Mouse (Mus musculus): ENCODE data around the gene Steap3. TPM values are rescaled to one million over a fixed set of nuclear protein-coding genes. Genes with fewer than 3 reads are reported as not detected.

The Steap3 gene
- polyA plus RNA-seq, 1 experiment from 2014 or later, result 5.1 TPM

DNA sequence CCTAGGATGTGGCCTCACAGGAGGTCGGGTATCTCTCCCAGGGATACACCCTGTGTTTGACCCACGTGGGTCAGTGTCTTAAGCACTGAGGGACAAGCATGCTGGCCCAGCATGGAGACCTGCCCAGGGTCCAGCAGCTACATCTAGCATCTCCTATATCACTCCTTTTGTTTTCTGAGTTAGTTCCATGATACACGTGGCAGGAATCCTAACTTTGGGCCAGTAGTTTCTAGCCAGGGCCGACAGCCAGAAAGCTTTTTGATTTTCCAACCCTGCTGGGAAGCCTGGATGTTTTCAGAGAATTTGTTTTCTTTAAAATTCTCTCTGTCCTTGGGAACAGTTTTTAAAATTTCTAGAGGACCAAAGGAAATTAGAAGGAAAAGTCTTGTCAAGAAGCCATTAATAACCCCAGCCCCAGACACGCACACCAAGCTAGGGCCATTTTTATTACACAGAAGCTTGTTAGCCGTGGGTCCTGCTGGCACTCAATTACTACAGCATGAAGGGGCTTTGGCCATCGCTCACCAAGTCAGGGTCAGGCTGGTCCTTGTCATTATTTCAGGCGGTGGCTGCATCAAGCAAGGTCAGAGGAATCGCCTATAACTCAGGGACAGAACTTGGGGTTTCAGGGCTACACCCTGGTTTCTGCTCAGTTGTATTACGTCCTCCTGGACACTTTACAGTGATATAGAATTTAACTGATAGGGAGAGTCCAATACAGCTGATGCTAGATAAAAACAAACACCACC, 42.6 kb downstream of the Steap3 start:
- H3K27me3 ChIP-seq (ENCODE audit: control insufficient read depth, insufficient read depth, low read length), result no peaks in the 10 kb centered on the region
- H3K4me3 ChIP-seq (ENCODE audit: low read depth, low read length), result no peak overlapping the region
- no peaks in the 10 kb centered on the region for H3K9me3 ChIP-seq (ENCODE audit: control insufficient read depth, low read depth, low read length)
- no peak overlapping the region for H3K4me2 ChIP-seq (replicated peaks; ENCODE audit: low read depth, low read length)
- no peaks in the 10 kb centered on the region for H3K4me1 ChIP-seq (ENCODE audit: control insufficient read depth, insufficient read depth, low read length)
- no peak overlapping the region for H3K9ac ChIP-seq (replicated peaks; ENCODE audit: low read depth, low read length)
- no peaks in the 10 kb centered on the region for H3K36me3 ChIP-seq (ENCODE audit: control insufficient read depth, insufficient read depth, low read length)
- H3K27ac ChIP-seq (ENCODE audit: low read length), result no peak overlapping the region
- ATAC-seq (ENCODE audit: insufficient number of reproducible peaks, insufficient read depth, low FRiP score, low read depth), result no peak
- whole genome bisulfite sequencing, result 76% methylated on average over 10 of the region's 10 CpGs

DNA sequence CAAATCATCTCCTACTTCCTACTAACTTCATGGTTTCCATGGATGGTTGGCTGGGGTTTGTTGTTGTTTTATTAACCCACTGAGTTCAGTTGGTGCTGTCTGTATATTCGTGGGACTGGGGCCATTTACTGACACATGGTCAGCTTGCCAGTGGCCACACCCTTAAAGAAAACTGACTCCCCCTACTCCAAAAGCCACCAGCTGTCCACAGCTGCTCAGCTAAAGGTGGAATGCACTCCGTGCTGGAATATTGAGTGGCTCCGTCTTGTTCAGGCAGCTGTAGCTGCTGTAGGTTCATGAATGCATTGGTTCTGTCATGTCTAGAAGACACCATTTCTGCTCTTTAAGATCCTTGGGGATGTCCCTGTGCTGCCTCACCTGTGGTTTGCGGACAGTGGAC, 48.9 kb downstream of the Steap3 start:
- 49% methylated on average over 4 of the region's 4 CpGs for WGBS
- H3K9me3 ChIP-seq (ENCODE audit: control insufficient read depth, low read depth, low read length), result no peaks in the 10 kb centered on the region
- H3K9ac ChIP-seq (replicated peaks; ENCODE audit: low read depth, low read length), result no peak overlapping the region
- H3K4me2 ChIP-seq (replicated peaks; ENCODE audit: low read depth, low read length), result no peak overlapping the region
- ATAC-seq (ENCODE audit: insufficient number of reproducible peaks, insufficient read depth, low FRiP score, low read depth), result peak; percentile 73; the same call in 1 of the 2 replicates
- H3K27ac ChIP-seq (ENCODE audit: low read length), result no peak overlapping the region
- no peak overlapping the region for H3K4me3 ChIP-seq (ENCODE audit: low read depth, low read length)
- H3K27me3 ChIP-seq (ENCODE audit: control insufficient read depth, insufficient read depth, low read length), result no peaks in the 10 kb centered on the region
- no peaks in the 10 kb centered on the region for H3K4me1 ChIP-seq (ENCODE audit: control insufficient read depth, insufficient read depth, low read length)
- no peaks in the 10 kb centered on the region for H3K36me3 ChIP-seq (ENCODE audit: control insufficient read depth, insufficient read depth, low read length)

- Histone ChIP-seq H3K4me2 (replicated peaks; ENCODE audit: low read depth, low read length) (no peak overlapping the region), H3K36me3 (ENCODE audit: control insufficient read depth, insufficient read depth, low read length) (no peaks in the 10 kb centered on the region), H3K4me3 (ENCODE audit: low read depth, low read length) (no peak overlapping the region), H3K9me3 (ENCODE audit: control insufficient read depth, low read depth, low read length) (no peaks in the 10 kb centered on the region), H3K27ac (ENCODE audit: low read length) (no peak overlapping the region), H3K27me3 (ENCODE audit: control insufficient read depth, insufficient read depth, low read length) (no peaks in the 10 kb centered on the region), H3K9ac (replicated peaks; ENCODE audit: low read depth, low read length) (no peak overlapping the region), H3K4me1 (ENCODE audit: control insufficient read depth, insufficient read depth, low read length) (no peaks in the 10 kb centered on the region)
- no peak for ATAC-seq (ENCODE audit: insufficient number of reproducible peaks, insufficient read depth, low FRiP score, low read depth)
- WGBS, result 38% methylated on average over 2 of the region's 2 CpGs
Observed at GRCm38 (mm10) chr1:120221285-120221684, 51.2 kb downstream of the Steap3 start.

DNA sequence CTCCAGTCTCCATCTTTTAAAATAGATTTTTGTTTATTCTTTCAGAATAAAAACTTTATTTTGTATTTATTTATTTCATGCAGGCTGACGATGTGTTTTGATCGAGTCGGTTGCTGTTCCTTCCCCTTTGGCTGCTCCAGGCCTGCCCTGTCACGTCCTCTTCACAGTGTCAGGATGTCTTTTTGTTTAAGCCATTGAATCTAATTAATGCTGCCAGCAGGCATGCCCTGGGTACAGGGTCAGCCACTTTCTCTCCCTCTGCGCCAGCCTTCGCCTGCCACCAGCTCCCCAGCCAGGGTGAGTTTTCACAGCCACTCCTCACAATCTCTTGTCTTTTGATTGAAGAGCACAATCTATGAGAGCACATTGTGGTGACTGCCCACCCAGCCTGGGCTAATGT, 51.7 kb downstream of the Steap3 start:
- no peak for ATAC-seq (ENCODE audit: insufficient number of reproducible peaks, insufficient read depth, low FRiP score, low read depth)

GRCm38 (mm10) chr1:120208502-120209230, 63.8 kb downstream of the Steap3 start:
- H3K27ac ChIP-seq (ENCODE audit: low read length), result no peak overlapping the region
- 87% methylated on average over 11 of the region's 11 CpGs for WGBS
- H3K9ac ChIP-seq (replicated peaks; ENCODE audit: low read depth, low read length), result no peak overlapping the region
- H3K27me3 ChIP-seq (ENCODE audit: control insufficient read depth, insufficient read depth, low read length), result no peaks in the 10 kb centered on the region
- H3K36me3 ChIP-seq (ENCODE audit: control insufficient read depth, insufficient read depth, low read length), result no peaks in the 10 kb centered on the region
- no peak overlapping the region for H3K4me2 ChIP-seq (replicated peaks; ENCODE audit: low read depth, low read length)
- H3K4me3 ChIP-seq (ENCODE audit: low read depth, low read length), result no peak overlapping the region
- no peaks in the 10 kb centered on the region for H3K4me1 ChIP-seq (ENCODE audit: control insufficient read depth, insufficient read depth, low read length)
- no peak for ATAC-seq (ENCODE audit: insufficient number of reproducible peaks, insufficient read depth, low FRiP score, low read depth)
- no peaks in the 10 kb centered on the region for H3K9me3 ChIP-seq (ENCODE audit: control insufficient read depth, low read depth, low read length)

More for the DNA sequence above, 51.7 kb downstream of the Steap3 start:
- H3K9ac ChIP-seq (replicated peaks; ENCODE audit: low read depth, low read length), result no peak overlapping the region
- WGBS, result 62% methylated on average over 6 of the region's 6 CpGs
- H3K27ac ChIP-seq (ENCODE audit: low read length), result no peak overlapping the region
- H3K4me3 ChIP-seq (ENCODE audit: low read depth, low read length), result no peak overlapping the region
- no peaks in the 10 kb centered on the region for H3K9me3 ChIP-seq (ENCODE audit: control insufficient read depth, low read depth, low read length)
- H3K36me3 ChIP-seq (ENCODE audit: control insufficient read depth, insufficient read depth, low read length), result no peaks in the 10 kb centered on the region
- no peaks in the 10 kb centered on the region for H3K27me3 ChIP-seq (ENCODE audit: control insufficient read depth, insufficient read depth, low read length)
- H3K4me1 ChIP-seq (ENCODE audit: control insufficient read depth, insufficient read depth, low read length), result no peaks in the 10 kb centered on the region
- H3K4me2 ChIP-seq (replicated peaks; ENCODE audit: low read depth, low read length), result no peak overlapping the region

GRCm38 (mm10) chr1:120207568-120207967, 64.9 kb downstream of the Steap3 start:
- WGBS, result 71% methylated on average over 6 of the region's 6 CpGs
- ATAC-seq (ENCODE audit: insufficient number of reproducible peaks, insufficient read depth, low FRiP score, low read depth), result no peak

DNA sequence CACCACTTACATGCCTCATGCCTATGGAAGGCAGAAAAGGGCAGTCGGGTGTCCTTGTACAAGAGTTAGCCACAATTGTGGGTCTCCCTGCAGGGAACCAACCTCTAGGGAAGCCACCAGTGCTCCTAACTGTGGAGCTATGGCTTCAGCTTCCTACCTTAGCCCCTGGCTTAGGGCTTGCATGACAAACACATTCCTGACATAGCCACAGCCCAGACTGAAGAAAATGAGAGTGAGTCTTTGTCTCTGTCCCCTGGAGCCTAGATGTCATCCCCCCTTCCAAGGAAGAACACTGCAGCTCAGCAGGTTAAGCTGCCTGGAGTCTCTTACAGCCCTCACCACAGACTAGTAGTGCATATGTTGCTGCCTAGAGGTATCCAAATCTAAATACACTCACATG, 67.7 kb downstream of the Steap3 start:
- Histone ChIP-seq H3K9ac (replicated peaks; ENCODE audit: low read depth, low read length) (no peak overlapping the region), H3K4me1 (ENCODE audit: control insufficient read depth, insufficient read depth, low read length) (no peaks in the 10 kb centered on the region), H3K27me3 (ENCODE audit: control insufficient read depth, insufficient read depth, low read length) (no peaks in the 10 kb centered on the region), H3K9me3 (ENCODE audit: control insufficient read depth, low read depth, low read length) (no peaks in the 10 kb centered on the region), H3K36me3 (ENCODE audit: control insufficient read depth, insufficient read depth, low read length) (no peaks in the 10 kb centered on the region), H3K27ac (ENCODE audit: low read length) (no peak overlapping the region), H3K4me3 (ENCODE audit: low read depth, low read length) (no peak overlapping the region), H3K4me2 (replicated peaks; ENCODE audit: low read depth, low read length) (no peak overlapping the region)
- no peak for ATAC-seq (ENCODE audit: insufficient number of reproducible peaks, insufficient read depth, low FRiP score, low read depth)
- WGBS, result 57% methylated on average over 1 of the region's 1 CpGs

More at GRCm38 (mm10) chr1:120207568-120207967, 64.9 kb downstream of the Steap3 start:
- no peak overlapping the region for H3K4me3 ChIP-seq (ENCODE audit: low read depth, low read length)
- no peaks in the 10 kb centered on the region for H3K36me3 ChIP-seq (ENCODE audit: control insufficient read depth, insufficient read depth, low read length)
- H3K9ac ChIP-seq (replicated peaks; ENCODE audit: low read depth, low read length), result no peak overlapping the region
- H3K4me1 ChIP-seq (ENCODE audit: control insufficient read depth, insufficient read depth, low read length), result no peaks in the 10 kb centered on the region
- no peaks in the 10 kb centered on the region for H3K9me3 ChIP-seq (ENCODE audit: control insufficient read depth, low read depth, low read length)
- H3K27me3 ChIP-seq (ENCODE audit: control insufficient read depth, insufficient read depth, low read length), result no peaks in the 10 kb centered on the region
- no peak overlapping the region for H3K27ac ChIP-seq (ENCODE audit: low read length)
- no peak overlapping the region for H3K4me2 ChIP-seq (replicated peaks; ENCODE audit: low read depth, low read length)

DNA sequence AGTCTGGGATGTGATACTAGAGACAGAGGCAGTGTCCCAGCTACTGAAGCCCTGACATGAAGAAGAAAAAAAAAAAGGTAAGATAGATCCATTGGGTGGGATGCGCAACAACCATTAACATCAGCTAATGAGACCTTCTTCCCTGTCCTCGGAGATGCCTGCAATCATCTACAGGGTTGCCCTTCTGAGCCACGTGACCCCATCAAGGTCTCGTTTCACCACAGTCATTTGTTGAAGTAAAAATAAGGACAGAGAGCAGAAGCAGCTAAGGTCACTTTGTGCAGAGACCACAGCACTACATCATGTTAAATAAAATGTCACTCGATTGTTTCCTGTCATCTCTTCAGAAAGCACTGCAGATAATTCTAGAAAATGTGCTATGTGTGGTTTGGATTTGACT, 68.7 kb downstream of the Steap3 start:
- Histone ChIP-seq H3K36me3 (ENCODE audit: control insufficient read depth, insufficient read depth, low read length) (no peaks in the 10 kb centered on the region), H3K4me1 (ENCODE audit: control insufficient read depth, insufficient read depth, low read length) (no peaks in the 10 kb centered on the region), H3K27ac (ENCODE audit: low read length) (no peak overlapping the region), H3K9me3 (ENCODE audit: control insufficient read depth, low read depth, low read length) (no peaks in the 10 kb centered on the region), H3K4me3 (ENCODE audit: low read depth, low read length) (no peak overlapping the region), H3K9ac (replicated peaks; ENCODE audit: low read depth, low read length) (no peak overlapping the region), H3K4me2 (replicated peaks; ENCODE audit: low read depth, low read length) (no peak overlapping the region), H3K27me3 (ENCODE audit: control insufficient read depth, insufficient read depth, low read length) (no peaks in the 10 kb centered on the region)
- ATAC-seq (ENCODE audit: insufficient number of reproducible peaks, insufficient read depth, low FRiP score, low read depth), result no peak
- WGBS, result 67% methylated on average over 5 of the region's 5 CpGs

All from stomach, embryonic 14.5 days (tissue).